Mouse (Mus musculus): ENCODE results near the gene Rimkla.

The Rimkla gene

DNA sequence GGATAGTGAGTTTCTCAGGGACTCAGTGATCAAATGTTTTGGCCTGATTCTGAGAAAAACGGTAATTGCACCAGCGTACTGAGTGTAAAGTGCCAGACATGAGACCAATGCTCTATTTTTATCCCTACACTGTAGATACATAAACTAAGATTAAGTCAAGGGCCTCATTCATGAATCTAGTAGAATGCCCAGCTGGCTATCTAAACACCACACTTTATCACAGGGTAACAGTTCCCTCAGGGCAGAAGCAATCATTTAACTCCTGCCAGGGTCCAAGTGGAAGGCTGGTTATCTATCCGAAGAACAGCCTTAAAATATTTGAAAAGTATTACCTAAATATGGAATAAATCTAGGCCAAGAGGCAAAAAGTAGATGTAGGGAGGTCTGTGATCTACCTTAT lies 74.5 kb downstream of the Rimkla start:
- no peak for DNase-seq (ENCODE audit: low spot score in 2 of 2)

DNA sequence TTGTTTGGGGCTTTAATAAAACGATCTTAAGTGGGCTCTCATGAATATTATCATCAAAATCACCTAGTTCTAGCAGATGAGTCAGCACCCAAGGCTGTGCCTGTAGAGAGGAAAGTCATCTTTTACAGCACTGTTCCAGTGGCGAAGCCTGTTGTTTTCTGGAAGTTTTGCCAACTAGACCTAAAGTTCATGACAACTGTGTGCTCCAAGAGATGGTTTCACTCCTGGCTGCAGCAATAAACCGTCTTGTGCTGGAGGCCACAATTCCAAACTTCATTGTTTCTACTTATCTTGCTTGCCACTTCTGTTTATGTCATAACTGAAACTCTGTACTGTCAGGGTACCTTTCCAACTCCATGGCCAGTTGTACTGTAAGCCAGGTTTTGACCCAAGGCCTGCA lies 75.2 kb downstream of the Rimkla start:
- no peak for DNase-seq (ENCODE audit: low spot score in 2 of 2)
